Mouse (Mus musculus) Patski (cell line): ENCODE data around the gene Tmsb10. TPM values are rescaled to one million over a fixed set of nuclear protein-coding genes. Genes with fewer than 3 reads are reported as not detected.

Experiments used
- ATAC-seq: fragments of 100-300 bp; one replicate; pipeline ENCODE4 v1.8.0; 2021
- CTCF ChIA-PET: fragments of 350-600 bp; sonication (Branson Sonifier 250); formaldehyde crosslinking; loops from one replicate; lab custom pipeline; 2022; ENCODE audit warnings: inconsistent platforms; lab: Charles Lee
- POLR2A ChIA-PET: fragments of 350-600 bp; sonication (Branson Sonifier 250); formaldehyde crosslinking; loops from one replicate; lab custom pipeline; 2022; ENCODE audit warnings: antibody characterized with exemption, inconsistent platforms; lab: Charles Lee
- DNase-seq: peaks from one replicate; pipeline ENCODE4 v3.0.0-alpha.2; 2011; ENCODE audit warnings: low read depth, low spot score
- H3K27me3 ChIP-seq: fragments of 371-371 bp; one replicate; pipeline ENCODE4 v1.5.1; 2021
- CTCF ChIP-seq: fragments of 100-300 bp; IDR thresholded peaks from one replicate; pipeline ENCODE4 v1.5.1; 2021
- in situ Hi-C: fragments of 300-500 bp; cut with MboI; formaldehyde crosslinking; loops from 3 replicates; pipeline ENCODE4 v1.11.1; 2018; ENCODE audit warnings: low pct_unique_long_range_greater_than_20kb, mixed read lengths
- polyA plus RNA-seq: library from polyadenylated mRNA; unstranded; gene quantifications from one replicate; pipeline ENCODE4 v1.2.3, GENCODE M21; 2021

Tmsb10 gene
- 350 TPM for polyA plus RNA-seq

DNA sequence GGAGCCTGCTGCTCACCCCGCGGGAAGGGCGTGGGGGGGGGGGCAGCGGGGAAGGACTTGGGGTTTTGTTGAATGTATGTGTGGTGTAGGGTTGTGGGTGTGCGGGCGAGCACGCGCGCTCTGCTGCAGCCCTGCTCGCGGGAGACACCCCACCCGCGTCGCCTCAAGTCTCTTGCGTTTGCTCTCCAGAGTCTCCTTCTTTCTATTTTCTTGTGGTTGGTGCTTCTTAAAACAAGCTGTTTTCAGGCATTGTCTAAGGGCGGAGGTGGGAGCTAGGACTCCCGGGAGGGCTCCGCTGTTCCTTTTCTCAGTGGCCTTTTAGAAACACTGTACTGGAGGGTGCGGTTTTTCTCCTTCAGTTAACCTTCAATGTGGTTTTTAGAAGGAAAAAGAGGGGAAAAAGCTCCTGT lies at the start of gene Tmsb10:
Tmsb10 (minus strand) TSS at position 87 of the 410 bp plus-strand sequence.
- no peak for TF ChIP-seq CTCF
- ChIA-PET CTCF (interaction anchor here (4.6 kb wide), 1 partner anchor 19 kb away, joined by 12 read pairs; no protein-coding TSS in a partner anchor), POLR2A (interaction anchor here (1.0 kb wide), 1 partner anchor 56 kb away, joined by 3 read pairs; no protein-coding TSS in a partner anchor)
- in situ Hi-C loops: no loop called here
- no peaks in the 10 kb centered on the region for H3K27me3 ChIP-seq
- DNase-seq (no peak), ATAC-seq (no peak)

DNA sequence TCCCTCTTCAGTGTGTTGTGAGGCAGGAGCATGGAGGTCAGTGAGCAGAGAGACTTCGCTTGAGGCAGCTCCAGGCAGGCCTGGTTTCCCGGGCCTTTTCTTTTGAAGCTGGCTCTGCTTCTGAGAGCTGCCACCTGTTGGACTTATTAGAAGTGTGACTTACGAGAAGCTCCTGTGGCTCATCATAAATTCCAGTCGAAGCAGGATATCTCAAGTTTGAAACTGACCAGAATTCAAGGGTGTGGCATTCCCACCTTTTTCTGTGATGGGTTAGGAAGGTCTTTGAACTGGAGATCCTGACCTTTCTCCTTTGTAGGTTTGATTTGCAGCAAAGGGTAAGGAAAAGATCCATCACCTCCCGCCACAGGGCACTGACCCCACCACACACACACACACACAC lies 45.1 kb upstream of the Tmsb10 start:
- H3K27me3 ChIP-seq: peaks cover 16% of the 10 kb centered on the region
- TF ChIP-seq CTCF: no peak
- DNase-seq: no peak
- ChIA-PET CTCF (no interaction called here), POLR2A (interaction anchor here (1.8 kb wide), 1 partner anchor 14 kb away, joined by 6 read pairs; no protein-coding TSS in a partner anchor)
- no peak for ATAC-seq
- in situ Hi-C loops: loop anchor here (25.0 kb wide), 1 partner anchor 366 kb away; no protein-coding TSS in a partner anchor

DNA sequence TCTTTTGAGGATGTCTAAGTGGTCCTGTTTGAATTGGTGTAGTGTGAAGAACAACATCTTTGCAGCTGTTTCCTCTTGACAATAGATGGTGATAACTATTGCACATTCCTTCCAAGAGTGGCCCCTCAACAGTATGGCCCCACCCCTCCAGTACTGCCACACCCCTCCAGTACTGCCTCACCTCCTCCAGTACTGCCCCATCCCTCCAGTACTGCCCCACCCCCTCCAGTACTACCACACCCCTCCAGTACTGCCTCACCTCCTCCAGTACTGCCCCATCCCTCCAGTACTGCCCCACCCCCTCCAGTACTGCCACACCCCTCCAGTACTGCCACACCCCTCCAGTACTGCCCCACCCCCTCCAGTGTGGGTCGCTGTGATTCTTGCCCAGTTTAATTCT lies 43.8 kb upstream of the Tmsb10 start:
- ATAC-seq: no peak
- peaks cover 19% of the 10 kb centered on the region for H3K27me3 ChIP-seq
- DNase-seq: no peak
- no peak for TF ChIP-seq CTCF
- POLR2A ChIA-PET: interaction anchor here (1.8 kb wide), 1 partner anchor 12 kb away, joined by 6 read pairs; no protein-coding TSS in a partner anchor
- CTCF ChIA-PET: no interaction called here
- in situ Hi-C loops: loop anchor here (25.0 kb wide), 1 partner anchor 365 kb away; no protein-coding TSS in a partner anchor

DNA sequence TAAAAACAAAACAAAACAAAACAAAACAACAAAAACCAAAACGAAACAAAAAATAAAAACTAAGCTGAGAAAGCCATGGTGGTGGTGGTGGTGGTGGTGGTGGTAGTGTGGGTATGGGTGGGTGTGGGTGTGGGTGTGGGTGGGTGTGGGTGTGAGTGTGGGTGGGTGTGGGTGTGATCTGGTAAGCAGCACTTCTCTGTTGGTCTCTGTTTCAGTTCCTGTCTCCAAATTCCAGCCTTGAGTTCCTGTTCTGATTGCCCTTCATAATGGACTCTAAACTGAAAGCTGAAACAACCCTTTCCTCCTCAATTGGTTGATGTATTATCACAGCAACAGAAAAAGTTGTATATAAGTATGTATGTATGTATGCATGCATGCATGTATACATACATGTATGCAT lies 40.3 kb upstream of the Tmsb10 start:
- no peak for DNase-seq
- no peak for ATAC-seq
- in situ Hi-C loops: loop anchor here (10.0 kb wide), 1 partner anchor 586 kb away; no protein-coding TSS in a partner anchor
- no peak for TF ChIP-seq CTCF
- peaks cover 14% of the 10 kb centered on the region for H3K27me3 ChIP-seq
- ChIA-PET POLR2A (no interaction called here), CTCF (no interaction called here)

- DNase-seq: no peak
- in situ Hi-C loops: loop anchor here (10.0 kb wide), 1 partner anchor 591 kb away; no protein-coding TSS in a partner anchor
- ATAC-seq: no peak
- H3K27me3 ChIP-seq: peaks cover 3% of the 10 kb centered on the region
- POLR2A ChIA-PET: interaction anchor here (0.6 kb wide), 1 partner anchor 81 kb away, joined by 3 read pairs; no protein-coding TSS in a partner anchor
- CTCF ChIA-PET: no interaction called here
- TF ChIP-seq CTCF: no peak
Observed at GRCm38 (mm10) chr6:72993688-72994082, 35.1 kb upstream of the Tmsb10 start.

DNA sequence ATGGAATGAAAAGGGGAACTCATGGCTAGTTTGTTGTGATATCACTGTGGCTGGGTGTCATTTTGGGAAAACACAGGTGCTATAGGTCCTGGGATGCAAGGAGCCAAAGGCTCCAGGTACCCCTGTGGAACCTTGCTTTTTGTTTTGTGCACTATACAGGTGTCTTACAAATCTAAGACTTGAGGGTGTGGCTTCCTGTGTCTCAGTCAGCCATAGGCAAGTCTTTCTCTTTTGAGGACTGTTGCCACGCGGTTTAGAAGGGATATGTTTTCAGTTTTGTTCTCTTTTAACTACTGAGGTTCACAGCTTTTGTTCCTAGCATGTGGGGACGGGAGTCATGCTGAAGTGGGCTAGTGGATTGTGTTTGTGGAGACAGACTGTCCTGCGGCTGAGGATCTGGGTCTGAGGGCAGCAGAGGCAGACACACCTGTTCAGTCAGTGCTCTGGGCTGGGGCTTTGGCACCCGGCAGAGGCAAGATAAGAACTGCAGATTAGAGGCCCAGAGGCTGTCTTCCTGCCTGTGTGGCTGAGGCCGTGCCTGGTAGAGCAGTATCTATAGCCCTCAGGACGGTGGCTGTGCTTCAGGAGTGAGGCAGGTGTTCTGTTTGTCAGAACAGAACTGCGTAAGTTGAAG lies 34.6 kb upstream of the Tmsb10 start:
- in situ Hi-C loops: loop anchor here (10.0 kb wide), 1 partner anchor 592 kb away; no protein-coding TSS in a partner anchor
- ATAC-seq: no peak
- no peak for TF ChIP-seq CTCF
- peaks cover 3% of the 10 kb centered on the region for H3K27me3 ChIP-seq
- no peak for DNase-seq
- POLR2A ChIA-PET: no interaction called here
- CTCF ChIA-PET: no interaction called here

- TF ChIP-seq CTCF: no peak
- ChIA-PET CTCF (interaction anchor here (1.2 to 1.5 kb wide), 2 partner anchors 10 to 29 kb away, joined by 3 to 4 read pairs; no protein-coding TSS in a partner anchor), POLR2A (interaction anchor here (1.9 kb wide), 1 partner anchor 13 kb away, joined by 6 read pairs; no protein-coding TSS in a partner anchor)
- no peaks in the 10 kb centered on the region for H3K27me3 ChIP-seq
- ATAC-seq: no peak
- in situ Hi-C loops: loop anchor here (10.0 kb wide), 1 partner anchor 595 kb away; no protein-coding TSS in a partner anchor
- DNase-seq: no peak
Observed at GRCm38 (mm10) chr6:72990206-72990605, 31.7 kb upstream of the Tmsb10 start.

DNA sequence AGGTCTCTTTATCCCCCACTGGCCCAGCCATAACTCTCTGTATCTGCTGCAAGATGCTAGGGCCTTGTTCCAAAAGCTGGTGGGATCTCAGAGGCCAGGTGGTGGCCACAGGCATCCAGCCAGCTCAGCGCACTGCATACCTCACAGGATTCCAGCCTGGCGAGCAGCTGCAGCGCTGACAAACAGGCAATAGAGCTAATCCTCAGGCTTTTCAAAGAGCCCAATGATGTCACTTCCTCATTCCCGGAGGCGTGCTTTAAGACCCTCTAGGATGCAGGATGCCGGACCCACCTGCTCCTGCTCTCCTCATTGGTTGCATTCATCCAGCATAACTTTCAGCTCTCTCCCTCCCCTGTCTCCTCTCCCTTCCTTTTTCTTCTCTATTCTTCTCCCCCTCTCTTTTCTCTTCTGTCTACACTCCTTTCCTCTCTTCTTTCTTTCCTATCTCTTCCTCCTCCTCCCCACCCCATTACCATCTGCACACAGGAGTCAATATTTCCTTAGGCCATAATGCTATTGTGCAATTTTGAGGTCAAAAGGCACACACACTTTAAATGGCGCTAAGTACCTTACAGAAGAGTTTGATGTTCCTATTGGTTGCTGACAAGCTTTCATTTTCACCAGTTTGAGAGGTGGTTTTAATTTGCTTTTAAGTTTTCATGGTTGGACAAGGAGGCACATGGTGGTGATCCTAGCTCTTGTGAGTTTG lies 30.6 kb upstream of the Tmsb10 start:
- H3K27me3 ChIP-seq: no peaks in the 10 kb centered on the region
- peak; percentile 58 for DNase-seq
- no peak for TF ChIP-seq CTCF
- peak; percentile 82 for ATAC-seq
- ChIA-PET CTCF (interaction anchor here (1.5 kb wide), 1 partner anchor 9 kb away, joined by 3 read pairs; no protein-coding TSS in a partner anchor), POLR2A (interaction anchor here (1.9 to 2.0 kb wide), 2 partner anchors 14 to 25 kb away, joined by 5 to 6 read pairs; no protein-coding TSS in a partner anchor)
- in situ Hi-C loops: no loop called here

DNA sequence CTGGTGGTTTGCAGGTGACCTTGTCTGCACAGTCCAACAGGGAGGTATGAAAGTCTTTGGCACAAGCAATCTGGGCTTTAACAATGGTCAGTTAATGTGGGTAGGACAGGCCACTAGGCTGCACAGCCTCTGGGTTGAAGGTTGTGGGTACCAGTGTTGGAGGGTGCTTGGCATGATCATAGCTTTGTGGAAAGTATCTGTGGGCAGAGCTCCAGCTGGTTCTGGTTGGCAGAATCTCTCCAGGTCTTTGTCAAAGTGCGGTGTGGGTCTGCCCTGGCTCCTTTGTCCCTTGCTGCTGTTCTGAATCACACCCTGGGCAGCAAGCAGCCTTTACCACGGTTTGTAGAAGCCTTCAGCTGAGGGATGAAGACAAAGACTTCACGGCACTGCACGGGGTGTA lies 24.0 kb upstream of the Tmsb10 start:
- ChIA-PET CTCF (interaction anchor here (1.1 kb wide), 1 partner anchor 135 kb away, joined by 3 read pairs; no protein-coding TSS in a partner anchor), POLR2A (no interaction called here)
- TF ChIP-seq CTCF: no peak
- in situ Hi-C loops: no loop called here
- DNase-seq: no peak
- no peak for ATAC-seq
- no peaks in the 10 kb centered on the region for H3K27me3 ChIP-seq

- in situ Hi-C loops: no loop called here
- TF ChIP-seq CTCF: no peak
- DNase-seq: no peak
- POLR2A ChIA-PET: no interaction called here
- no peaks in the 10 kb centered on the region for H3K27me3 ChIP-seq
- CTCF ChIA-PET: interaction anchor here (1.1 to 2.3 kb wide), 2 partner anchors 44 to 134 kb away, joined by 3 to 5 read pairs; no protein-coding TSS in a partner anchor
- no peak for ATAC-seq
Observed at GRCm38 (mm10) chr6:72981851-72982250, 23.3 kb upstream of the Tmsb10 start.
